Mouse (Mus musculus): Measurements from ENCODE around the gene Col17a1. TPM values are rescaled to one million over a fixed set of nuclear protein-coding genes. Genes with fewer than 3 reads are reported as not detected.

Col17a1 gene
- total RNA-seq, 1 experiment from 2014 or later: not detected

DNA sequence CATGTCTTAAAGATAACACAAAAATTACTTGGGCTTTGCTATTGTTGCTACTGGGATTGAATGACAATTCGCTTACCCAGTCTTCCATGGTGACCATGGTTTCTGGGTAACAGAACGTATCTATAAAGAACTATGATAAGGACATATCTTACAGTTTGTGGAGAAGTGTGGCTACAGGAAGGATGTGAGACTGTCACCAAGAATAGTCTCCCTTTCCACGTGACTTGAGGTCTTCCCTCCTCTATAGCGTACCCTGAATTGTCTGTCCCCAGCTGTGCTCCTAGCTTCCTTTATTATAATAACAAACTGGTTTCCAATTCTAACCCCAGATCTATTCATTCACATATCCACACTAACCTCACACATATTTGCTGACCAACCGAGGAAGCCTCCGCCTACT is 3.8 kb upstream of the Col17a1 start:
- no peak for ATAC-seq (replicated peaks in 1 of 2; ENCODE audit: insufficient read depth in 1 of 2, low FRiP score in 2 of 2, low TSS enrichment in 1 of 2, low read depth in 1 of 2, poor library complexity in 2 of 2, severe bottlenecking in 2 of 2)

DNA sequence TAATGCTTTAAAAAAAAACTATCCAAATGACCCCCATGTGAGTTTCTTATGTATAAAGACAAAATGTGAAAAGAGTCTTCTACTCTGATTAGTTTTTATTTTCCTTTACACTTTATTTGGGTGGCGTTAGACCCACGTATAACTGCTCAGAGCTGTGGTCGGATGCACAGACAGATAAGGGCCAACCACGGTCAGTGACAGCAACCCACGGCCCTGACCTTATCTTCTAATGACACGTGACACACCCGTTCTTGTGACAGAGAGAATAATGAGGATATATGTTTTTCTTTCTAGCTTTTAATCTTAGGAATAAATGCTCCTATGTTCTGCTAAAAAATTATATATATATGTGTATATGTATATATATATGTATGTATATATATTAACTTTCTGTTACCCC is 2.3 kb downstream of the Col17a1 start:
- ATAC-seq (replicated peaks in 1 of 2; ENCODE audit: insufficient read depth in 1 of 2, low FRiP score in 2 of 2, low TSS enrichment in 1 of 2, low read depth in 1 of 2, poor library complexity in 2 of 2, severe bottlenecking in 2 of 2): no peak

DNA sequence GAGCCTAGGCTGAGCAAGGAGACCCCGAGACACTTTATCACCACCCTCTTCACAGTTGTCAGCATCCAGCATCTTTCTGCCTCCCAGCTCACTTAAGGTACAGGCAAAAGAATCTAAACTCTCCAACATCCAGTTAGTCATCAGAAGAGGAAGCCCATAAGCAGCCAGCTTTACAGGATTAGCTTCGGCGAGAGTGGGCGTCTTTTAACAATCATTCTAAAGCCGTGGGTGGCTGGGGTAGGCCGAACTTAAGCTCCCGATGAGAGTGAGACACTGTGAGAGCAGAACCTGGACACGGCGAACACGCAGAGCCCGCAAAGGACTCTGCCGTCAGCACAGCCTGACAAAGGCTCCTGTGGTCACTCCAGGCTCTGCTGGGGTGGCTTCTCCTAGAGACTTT is 13.2 kb downstream of the Col17a1 start:
- no peak for ATAC-seq (replicated peaks in 1 of 2; ENCODE audit: insufficient read depth in 1 of 2, low FRiP score in 2 of 2, low TSS enrichment in 1 of 2, low read depth in 1 of 2, poor library complexity in 2 of 2, severe bottlenecking in 2 of 2)

DNA sequence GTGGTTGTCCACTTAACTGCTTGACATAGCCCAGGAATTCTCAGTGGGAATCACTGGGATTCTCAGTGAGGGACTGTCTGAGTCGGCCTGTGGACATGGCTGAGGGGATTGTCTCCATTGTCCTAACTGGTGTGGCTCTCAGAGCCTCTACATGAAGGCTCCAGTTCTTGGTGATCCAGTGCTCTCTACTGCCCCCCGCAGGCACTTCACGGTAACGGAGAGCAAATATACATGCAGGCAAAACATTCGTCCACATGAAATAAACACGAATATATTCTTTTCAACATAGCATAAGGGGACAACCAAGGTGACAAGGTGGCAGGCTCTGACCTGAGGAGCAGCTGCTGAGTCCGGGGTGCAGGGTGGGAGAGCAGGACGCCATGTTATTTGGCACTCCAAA is 17.5 kb downstream of the Col17a1 start:
- ATAC-seq (replicated peaks in 1 of 2; ENCODE audit: insufficient read depth in 1 of 2, low FRiP score in 2 of 2, low TSS enrichment in 1 of 2, low read depth in 1 of 2, poor library complexity in 2 of 2, severe bottlenecking in 2 of 2): peak; percentile 46 to 63; a peak in 1 of 4 replicates

DNA sequence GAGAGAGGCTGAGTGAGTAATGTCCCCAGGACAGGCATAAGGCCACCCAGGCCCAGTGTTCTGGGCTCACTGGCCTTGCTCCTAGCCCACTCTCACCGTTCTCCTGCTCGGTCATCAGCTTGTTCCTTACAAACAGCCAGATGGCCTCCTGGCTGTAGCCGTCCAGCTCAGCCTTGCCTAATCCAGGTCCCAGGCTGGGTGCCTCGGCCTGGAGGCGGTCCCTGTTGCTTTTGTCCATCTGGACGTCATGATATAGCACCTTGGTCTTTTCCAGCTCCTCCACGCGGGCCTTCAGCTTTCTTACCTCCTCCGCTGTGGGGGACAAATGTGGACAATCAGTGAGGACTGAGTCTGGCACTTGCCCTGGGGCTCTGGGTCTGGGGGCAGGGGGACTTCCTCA is 23.5 kb downstream of the Col17a1 start:
- no peak for ATAC-seq (replicated peaks in 1 of 2; ENCODE audit: insufficient read depth in 1 of 2, low FRiP score in 2 of 2, low TSS enrichment in 1 of 2, low read depth in 1 of 2, poor library complexity in 2 of 2, severe bottlenecking in 2 of 2)

DNA sequence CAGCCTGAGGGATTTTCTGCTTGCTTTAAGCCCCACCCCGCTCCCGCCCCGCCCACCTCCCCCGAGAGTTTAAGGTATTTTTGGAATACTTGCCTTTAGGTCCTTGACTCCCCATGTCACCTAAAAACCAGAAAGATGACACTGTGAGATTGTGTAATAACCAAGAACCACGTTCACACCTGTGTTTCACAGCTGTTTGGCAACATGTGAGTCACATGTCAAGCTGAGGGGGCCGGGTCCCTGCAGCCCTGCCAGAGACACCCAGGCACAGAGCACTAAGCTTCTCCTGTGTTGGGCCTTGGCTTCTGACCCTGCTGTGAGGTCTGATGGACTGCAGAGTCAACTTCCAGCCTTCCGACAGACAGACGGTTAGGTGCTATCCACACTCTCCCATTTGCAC is 24.3 kb downstream of the Col17a1 start:
- ATAC-seq (replicated peaks in 1 of 2; ENCODE audit: insufficient read depth in 1 of 2, low FRiP score in 2 of 2, low TSS enrichment in 1 of 2, low read depth in 1 of 2, poor library complexity in 2 of 2, severe bottlenecking in 2 of 2): no peak

DNA sequence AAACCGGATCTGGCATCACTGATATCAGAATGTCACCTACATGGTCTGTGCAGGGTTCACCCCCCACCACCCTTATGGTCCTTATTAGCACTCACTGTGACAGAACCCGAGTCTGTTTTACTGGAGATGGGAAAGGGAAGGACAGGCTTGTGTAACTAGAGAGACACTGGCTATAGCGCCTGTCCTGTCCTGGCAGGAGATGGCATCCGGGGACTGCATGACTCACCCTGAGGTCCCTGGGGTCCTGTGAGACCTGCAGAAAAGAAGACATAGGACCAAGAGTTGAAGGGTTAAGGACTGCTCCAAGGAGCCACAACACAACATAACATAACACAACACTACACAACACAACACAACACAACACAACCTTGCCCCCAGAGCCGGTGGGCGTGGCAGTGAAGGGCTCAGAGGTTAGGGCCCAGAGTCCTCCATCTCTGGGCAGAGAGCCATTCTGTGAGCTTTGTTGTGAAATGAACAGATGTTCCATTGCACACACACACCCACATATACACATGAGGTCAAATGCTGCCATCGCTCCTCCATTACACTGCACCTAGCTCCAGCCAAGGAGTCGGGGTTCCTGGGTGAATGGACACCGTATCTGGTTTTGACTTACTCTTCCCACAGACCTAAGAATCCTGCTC is 32.0 kb downstream of the Col17a1 start:
- ATAC-seq (replicated peaks in 1 of 2; ENCODE audit: insufficient read depth in 1 of 2, low FRiP score in 2 of 2, low TSS enrichment in 1 of 2, low read depth in 1 of 2, poor library complexity in 2 of 2, severe bottlenecking in 2 of 2): no peak

DNA sequence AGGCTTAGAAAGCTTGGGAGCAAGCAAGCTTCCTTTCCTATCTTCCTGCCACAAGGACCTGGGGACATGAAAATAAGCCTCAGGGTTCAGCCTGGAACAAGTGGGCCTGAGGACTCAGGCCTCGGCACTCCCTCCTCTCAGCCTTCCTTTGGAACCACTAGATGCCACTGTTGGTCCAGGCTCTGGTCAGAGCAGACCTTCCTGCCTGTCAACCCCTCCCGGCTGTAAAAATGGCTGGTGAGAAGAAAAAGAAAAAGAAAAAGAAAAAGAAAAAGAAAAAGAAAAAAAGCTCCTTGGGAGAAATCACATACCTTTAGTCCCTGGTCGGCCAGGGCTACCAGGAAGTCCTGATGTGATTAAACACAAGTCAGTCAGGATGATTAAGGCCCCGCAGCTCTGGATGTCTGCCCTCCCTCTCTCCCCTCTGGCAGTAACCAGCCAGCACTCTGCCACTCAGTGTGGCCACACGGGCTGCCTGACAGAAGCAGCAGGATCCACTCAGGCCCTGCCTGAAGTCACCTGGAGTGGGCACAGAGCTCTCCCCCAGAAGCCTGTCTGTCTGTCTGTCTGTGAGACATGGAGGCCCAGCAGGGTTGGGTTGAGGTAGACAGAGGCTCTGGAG is 32.9 kb downstream of the Col17a1 start:
- ATAC-seq (replicated peaks in 1 of 2; ENCODE audit: insufficient read depth in 1 of 2, low FRiP score in 2 of 2, low TSS enrichment in 1 of 2, low read depth in 1 of 2, poor library complexity in 2 of 2, severe bottlenecking in 2 of 2): peak; percentile 66 to 76

DNA sequence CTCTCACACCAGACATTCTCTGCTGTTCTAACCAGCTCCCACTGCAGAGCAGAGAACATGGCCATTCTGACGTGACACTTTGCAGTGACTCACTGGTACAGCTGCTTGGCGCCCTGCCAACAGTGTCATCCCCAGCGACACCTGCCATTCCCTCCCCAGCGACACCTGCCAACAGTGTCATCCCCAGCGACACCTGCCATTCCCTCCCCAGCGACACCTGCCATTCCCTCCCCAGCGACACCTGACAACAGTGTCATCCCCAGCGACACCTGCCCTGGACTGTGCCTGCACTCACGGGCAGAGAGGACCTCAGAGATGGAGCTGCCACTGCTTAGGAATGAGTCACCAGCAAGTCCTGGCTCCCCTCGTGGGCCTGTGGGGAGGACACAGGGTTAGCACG is 37.0 kb downstream of the Col17a1 start:
- ATAC-seq (replicated peaks in 1 of 2; ENCODE audit: insufficient read depth in 1 of 2, low FRiP score in 2 of 2, low TSS enrichment in 1 of 2, low read depth in 1 of 2, poor library complexity in 2 of 2, severe bottlenecking in 2 of 2): no peak

DNA sequence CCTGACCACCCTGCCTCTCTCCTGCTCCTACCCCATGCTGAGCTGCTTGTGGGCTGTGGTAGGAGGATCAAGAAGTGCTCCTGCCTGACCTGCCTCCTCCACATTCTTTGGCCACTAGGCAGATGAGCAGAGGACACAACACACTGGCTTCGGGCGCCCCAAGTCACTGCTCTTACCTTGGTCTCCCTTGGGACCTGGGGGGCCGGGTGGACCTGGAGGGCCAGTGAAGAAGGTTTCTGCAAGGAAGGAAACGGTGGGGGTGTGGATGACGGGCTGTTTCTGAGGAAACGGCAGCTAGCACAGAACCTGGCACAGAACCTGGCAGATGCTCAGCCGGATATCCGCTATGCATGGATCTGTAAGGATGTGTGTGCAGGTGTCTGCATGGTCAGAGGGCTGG is 38.7 kb downstream of the Col17a1 start:
- ATAC-seq (replicated peaks in 1 of 2; ENCODE audit: insufficient read depth in 1 of 2, low FRiP score in 2 of 2, low TSS enrichment in 1 of 2, low read depth in 1 of 2, poor library complexity in 2 of 2, severe bottlenecking in 2 of 2): no peak

DNA sequence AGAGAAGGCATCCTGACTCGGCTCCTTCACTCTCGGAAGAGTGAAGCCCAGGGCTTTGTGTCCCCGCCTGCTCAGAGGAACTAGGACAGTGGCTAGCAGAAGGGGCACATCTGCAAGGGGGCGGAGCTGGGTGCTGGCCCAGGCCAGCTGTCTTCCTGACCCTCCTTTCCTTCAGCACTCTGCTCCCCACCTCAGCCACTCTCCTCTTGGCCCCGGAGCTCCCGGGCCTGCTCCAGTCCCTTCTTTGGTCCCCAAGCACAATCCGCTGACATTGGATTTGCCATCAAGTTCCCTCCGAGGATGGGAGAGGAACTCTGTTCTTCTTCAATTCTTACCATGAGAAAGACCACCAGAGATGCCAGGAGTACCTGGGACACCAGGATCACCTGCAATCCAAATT is 39.6 kb downstream of the Col17a1 start:
- ATAC-seq (replicated peaks in 1 of 2; ENCODE audit: insufficient read depth in 1 of 2, low FRiP score in 2 of 2, low TSS enrichment in 1 of 2, low read depth in 1 of 2, poor library complexity in 2 of 2, severe bottlenecking in 2 of 2): no peak

DNA sequence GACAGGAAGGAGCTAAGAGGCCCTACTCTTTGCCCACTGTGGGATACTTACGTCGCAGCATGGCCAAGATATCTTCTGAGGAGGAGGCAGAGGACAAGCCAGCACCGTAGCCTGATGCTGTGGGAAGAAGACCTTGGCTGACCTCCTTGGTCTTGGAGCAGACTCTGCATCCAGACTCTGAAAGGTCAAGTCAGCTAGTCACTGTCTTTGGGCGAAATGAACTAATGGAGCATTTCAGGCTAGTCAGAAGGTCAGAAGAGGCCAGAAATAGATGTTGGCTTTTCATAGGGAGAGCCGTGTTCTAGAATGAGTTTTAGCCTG is 40.8 kb downstream of the Col17a1 start:
- no peak for ATAC-seq (replicated peaks in 1 of 2; ENCODE audit: insufficient read depth in 1 of 2, low FRiP score in 2 of 2, low TSS enrichment in 1 of 2, low read depth in 1 of 2, poor library complexity in 2 of 2, severe bottlenecking in 2 of 2)

DNA sequence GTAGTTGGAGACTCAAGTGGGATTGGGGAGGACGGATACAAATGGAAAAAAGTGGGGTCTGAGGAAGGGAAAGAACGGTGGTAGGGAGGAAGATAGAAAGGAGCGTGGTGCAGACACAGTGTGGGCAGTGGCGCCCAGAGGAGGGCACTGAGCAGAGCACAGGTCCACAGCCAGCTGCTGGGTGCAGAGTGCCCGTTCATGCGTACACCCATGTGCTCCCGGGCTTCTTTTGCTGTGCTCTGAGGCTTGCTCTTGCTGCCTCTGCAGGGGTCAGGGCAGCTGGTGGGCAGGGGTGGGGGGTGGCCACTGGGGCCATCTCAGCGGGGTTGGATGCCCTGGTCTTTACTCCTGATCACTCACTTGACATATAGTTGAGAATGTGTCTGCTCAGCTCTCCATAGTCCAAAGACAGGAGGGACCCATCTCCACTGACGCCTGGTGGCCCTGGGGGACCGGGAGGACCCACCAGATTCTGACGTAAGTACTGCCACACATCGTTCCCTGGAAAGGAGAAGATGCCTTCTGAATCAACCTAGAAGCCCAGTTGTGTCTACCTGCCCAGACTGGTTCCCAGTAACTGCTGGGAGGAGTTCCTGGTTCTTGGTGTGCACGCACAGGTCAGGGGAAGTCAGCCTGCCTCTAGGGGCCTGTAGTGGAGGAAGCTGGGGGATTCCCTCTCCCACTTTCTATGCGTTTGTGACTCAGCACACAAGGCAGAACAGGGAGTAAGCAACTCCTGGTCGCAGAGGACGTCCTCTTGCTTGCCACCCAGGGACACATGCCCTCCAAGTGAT is 41.3 kb downstream of the Col17a1 start:
- ATAC-seq (replicated peaks in 1 of 2; ENCODE audit: insufficient read depth in 1 of 2, low FRiP score in 2 of 2, low TSS enrichment in 1 of 2, low read depth in 1 of 2, poor library complexity in 2 of 2, severe bottlenecking in 2 of 2): 0 out of 4 replicates have a peak, but pooled peaks of 1 of the 2 experiments have one; percentile 24

DNA sequence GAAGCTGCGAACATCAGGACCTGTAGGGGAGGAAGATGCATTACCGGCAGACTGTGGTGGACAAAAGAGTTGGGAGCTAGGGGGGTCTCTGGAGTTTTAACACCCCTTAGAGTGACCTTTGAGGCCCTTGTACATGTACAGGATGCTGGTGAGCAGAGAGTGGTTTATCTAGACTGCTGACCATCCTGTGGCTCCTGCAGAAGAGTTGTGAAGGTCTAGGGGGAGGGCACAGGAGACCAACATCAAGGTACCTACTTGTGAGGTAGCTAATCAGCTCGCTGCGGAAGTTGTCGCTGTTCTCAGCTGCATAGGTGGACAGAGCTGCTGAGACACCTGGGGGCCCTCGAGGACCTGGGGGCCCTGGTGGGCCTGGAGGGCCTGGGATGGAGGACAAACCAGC is 42.8 kb downstream of the Col17a1 start:
- no peak for ATAC-seq (replicated peaks in 1 of 2; ENCODE audit: insufficient read depth in 1 of 2, low FRiP score in 2 of 2, low TSS enrichment in 1 of 2, low read depth in 1 of 2, poor library complexity in 2 of 2, severe bottlenecking in 2 of 2)

DNA sequence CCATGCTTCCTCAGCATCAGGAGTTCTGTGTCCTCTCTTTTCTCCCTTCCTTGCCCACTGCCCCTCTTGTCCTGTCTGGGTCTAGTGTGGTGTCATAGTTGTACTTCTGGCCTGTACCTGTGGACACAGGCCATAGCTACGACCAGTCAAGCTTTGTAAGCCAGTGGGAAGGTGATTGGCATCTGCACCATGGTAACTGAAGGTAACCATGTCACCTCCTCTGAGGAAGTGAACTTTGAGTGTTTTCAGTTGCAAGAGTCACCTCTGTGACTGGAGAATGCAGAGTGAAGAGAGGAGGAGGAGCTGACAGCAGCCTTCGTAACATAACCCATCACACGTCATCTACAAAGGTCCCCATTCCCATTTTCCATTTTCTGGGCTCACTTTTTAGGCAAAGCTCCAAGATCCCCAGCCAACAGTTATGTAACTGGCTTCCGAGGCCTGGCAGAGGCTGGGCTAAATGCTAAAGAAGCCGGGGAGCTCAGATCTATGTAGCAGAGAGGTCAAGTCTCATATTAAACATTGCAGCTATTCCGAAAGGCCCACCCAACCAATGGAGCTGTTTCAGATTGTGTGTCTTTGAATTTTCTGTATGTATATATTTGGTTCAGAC is 45.3 kb downstream of the Col17a1 start:
- ATAC-seq (replicated peaks in 1 of 2; ENCODE audit: insufficient read depth in 1 of 2, low FRiP score in 2 of 2, low TSS enrichment in 1 of 2, low read depth in 1 of 2, poor library complexity in 2 of 2, severe bottlenecking in 2 of 2): no peak

DNA sequence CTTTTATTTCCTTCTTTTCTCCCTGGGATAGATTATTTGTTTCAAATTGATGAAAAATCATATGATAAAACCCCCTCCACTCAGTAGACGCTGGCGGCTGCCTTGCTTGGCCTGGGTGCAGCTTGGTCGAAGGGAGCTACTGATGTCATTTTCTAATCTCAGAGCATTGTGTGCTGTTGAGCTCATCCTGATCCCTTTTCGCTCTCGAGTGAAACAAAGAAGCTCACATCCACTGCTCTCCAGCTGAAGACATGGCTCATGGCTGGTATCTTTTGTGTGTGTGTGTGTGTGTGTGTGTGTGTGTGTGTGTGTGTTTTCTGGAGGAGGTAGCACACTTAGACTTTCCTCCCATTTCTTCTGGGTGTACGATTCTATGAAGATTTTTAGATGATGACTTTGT is 46.3 kb downstream of the Col17a1 start:
- ATAC-seq (replicated peaks in 1 of 2; ENCODE audit: insufficient read depth in 1 of 2, low FRiP score in 2 of 2, low TSS enrichment in 1 of 2, low read depth in 1 of 2, poor library complexity in 2 of 2, severe bottlenecking in 2 of 2): no peak

DNA sequence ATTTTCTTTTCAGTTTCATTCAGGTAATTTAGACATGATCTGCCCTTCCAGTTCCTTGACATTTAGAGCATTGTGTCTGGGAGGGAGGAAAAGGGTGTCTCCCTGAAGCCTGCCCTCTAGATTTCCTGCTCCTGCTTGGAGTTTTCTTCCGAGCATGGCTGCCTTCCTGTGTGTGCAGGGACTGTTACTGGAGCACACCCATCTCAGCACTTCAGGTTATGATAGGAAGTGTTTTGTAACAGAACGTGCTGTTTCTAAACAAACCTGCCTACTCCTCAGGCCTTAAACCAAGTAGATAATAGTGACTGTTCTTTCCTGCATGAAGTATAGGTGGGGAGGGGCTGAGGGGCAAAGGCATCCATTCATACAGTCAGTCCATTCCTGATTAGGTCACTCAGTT is 48.0 kb downstream of the Col17a1 start:
- no peak for ATAC-seq (replicated peaks in 1 of 2; ENCODE audit: insufficient read depth in 1 of 2, low FRiP score in 2 of 2, low TSS enrichment in 1 of 2, low read depth in 1 of 2, poor library complexity in 2 of 2, severe bottlenecking in 2 of 2)

DNA sequence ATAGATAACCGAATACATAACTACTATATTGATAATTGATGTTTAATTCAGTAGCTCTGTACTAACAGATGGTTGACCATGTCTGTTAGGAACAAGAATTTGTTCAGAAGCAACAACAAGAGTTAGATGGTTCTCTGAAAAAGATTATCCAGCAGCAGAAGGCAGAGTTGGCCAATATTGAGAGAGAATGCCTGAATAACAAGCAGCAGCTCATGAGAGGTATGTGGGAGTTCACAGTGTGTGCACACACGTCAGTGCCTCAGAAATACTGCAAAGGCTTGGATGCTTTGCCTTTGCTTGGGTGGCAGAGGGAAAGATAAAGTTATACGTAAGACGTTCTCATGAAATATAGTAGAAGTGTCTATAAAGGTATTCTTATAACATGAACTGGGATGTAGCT is 56.5 kb downstream of the Col17a1 start:
- no peak for ATAC-seq (replicated peaks in 1 of 2; ENCODE audit: insufficient read depth in 1 of 2, low FRiP score in 2 of 2, low TSS enrichment in 1 of 2, low read depth in 1 of 2, poor library complexity in 2 of 2, severe bottlenecking in 2 of 2)

Measured in hematopoietic stem cell, adult 5-6 weeks (primary cell).